Mouse (Mus musculus) hindbrain, embryonic 15.5 days (tissue): Measurements from ENCODE around the gene Ctdsp1. TPM values are rescaled to one million over a fixed set of nuclear protein-coding genes. Genes with fewer than 3 reads are reported as not detected.

Experiments used
- ATAC-seq: fragments of 200-750 bp; cut with Nextera tagmentation; 2 replicates; pipeline ENCODE4 v1.8.0; 2017; ENCODE audit warnings: low read depth, moderate number of reproducible peaks, moderate TSS enrichment; ENCODE audit not compliant: low FRiP score
- H3K27ac ChIP-seq: fragments of 300-500 bp; sonication (generic); replicated peaks from 2 replicates; pipeline ENCODE4 v1.5.1; 2015; ENCODE audit warnings: mild to moderate bottlenecking, inconsistent platforms
- H3K27me3 ChIP-seq: fragments of 300-500 bp; sonication (generic); 2 replicates; pipeline ENCODE4 v1.6.1; 2015; ENCODE audit warnings: control low read depth, inconsistent platforms
- H3K36me3 ChIP-seq: fragments of 300-500 bp; sonication (generic); 2 replicates; pipeline ENCODE4 v1.6.1; 2015; ENCODE audit warnings: control low read depth, inconsistent platforms
- H3K4me1 ChIP-seq: fragments of 300-500 bp; sonication (generic); replicated peaks from 2 replicates; pipeline ENCODE4 v1.6.1; 2015; ENCODE audit warnings: control low read depth, inconsistent platforms
- H3K4me2 ChIP-seq: fragments of 300-500 bp; sonication (generic); 2 replicates; pipeline ENCODE4 v1.6.1; 2015; ENCODE audit warnings: moderate library complexity, mild to moderate bottlenecking, inconsistent platforms
- H3K4me3 ChIP-seq: fragments of 300-500 bp; sonication (generic); 2 replicates; pipeline ENCODE4 v1.5.1; 2015; ENCODE audit warnings: mild to moderate bottlenecking, inconsistent platforms
- H3K9ac ChIP-seq: fragments of 300-500 bp; sonication (generic); 2 replicates; pipeline ENCODE4 v1.6.1; 2015; ENCODE audit warnings: inconsistent platforms
- H3K9me3 ChIP-seq: fragments of 300-500 bp; sonication (generic); 2 replicates; pipeline ENCODE4 v1.6.1; 2016; ENCODE audit warnings: control low read depth, inconsistent platforms
- WGBS: fragments of 180-500 bp; shearing (Covaris S2); methylation state at CpG from one replicate; pipeline ENCODE4 v1.1.7; 2015; 5-methylcytosine and 5-hydroxymethylcytosine counted together
- microRNA counts: library from miRNA; unstranded; fragments of <30 nt; microRNA quantifications from one replicate; lab custom pipeline; 2016
- microRNA-seq: library from miRNA; unstranded; fragments of <30 nt; microRNA quantifications from one replicate; pipeline ENCODE4, GENCODE M21; 2016
- polyA plus RNA-seq: library from polyadenylated mRNA; unstranded; fragments of >200 nt; fragmentation: Nextera tagmentation; extraction: Ambion mirVana; gene quantifications from 2 replicates; pipeline ENCODE4 v1.2.1, GENCODE M21; 2015

Gene Ctdsp1
- polyA plus RNA-seq, 1 experiment from 2014 or later: 19.3 TPM

GRCm38 (mm10) chr1:74437702-74438427 is 46.6 kb downstream of the Ctdsp1 start:
- Histone ChIP-seq H3K27me3 (no peaks in the 10 kb centered on the region), H3K36me3 (peaks cover 43% of the 10 kb centered on the region), H3K9me3 (no peaks in the 10 kb centered on the region), H3K4me3 (no peak overlapping the region), H3K4me2 (no peak overlapping the region), H3K9ac (no peak overlapping the region), H3K27ac (no peak overlapping the region), H3K4me1 (no peaks in the 10 kb centered on the region)
- WGBS: 60% methylated on average over 8 of the region's 8 CpGs
- no peak for ATAC-seq

DNA sequence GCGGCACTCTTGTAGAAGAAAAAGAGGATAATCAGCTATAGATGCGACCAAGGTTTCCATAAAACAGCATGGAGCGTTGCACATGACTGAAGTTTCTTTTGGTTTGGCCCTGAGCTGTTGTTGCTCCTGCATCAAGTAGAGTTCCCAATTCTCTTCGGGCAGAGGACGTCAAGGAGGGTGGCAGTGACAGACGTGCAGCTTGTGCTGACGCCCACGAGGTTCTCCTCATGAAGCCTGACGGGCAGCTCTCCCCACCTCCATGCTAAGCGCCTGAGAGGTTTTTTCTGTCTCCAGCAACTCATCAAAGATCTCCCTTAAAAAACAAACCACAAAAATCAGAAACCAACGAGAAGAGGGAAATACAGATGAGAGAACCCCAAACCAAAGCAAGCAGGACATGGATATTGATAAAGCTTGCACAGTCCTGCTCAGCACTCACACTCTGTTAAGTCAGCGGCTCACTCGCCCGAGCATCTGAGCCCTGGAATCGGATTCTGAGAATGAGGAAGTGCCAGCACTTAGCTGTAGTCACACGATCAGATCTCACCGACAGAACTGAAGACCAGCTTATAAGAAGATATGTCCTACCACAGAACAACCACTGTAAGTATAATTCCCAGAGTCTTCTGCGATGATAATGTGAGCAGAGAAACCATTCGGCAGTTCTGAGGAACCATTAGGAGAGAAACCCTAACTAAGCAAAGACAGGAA is 48.0 kb downstream of the Ctdsp1 start:
- 89% methylated on average over 19 of the region's 19 CpGs for WGBS
- Histone ChIP-seq H3K4me1 (no peaks in the 10 kb centered on the region), H3K27ac (no peak overlapping the region), H3K4me2 (no peak overlapping the region), H3K9me3 (no peaks in the 10 kb centered on the region), H3K9ac (no peak overlapping the region), H3K4me3 (no peak overlapping the region), H3K36me3 (peaks cover 45% of the 10 kb centered on the region), H3K27me3 (no peaks in the 10 kb centered on the region)
- ATAC-seq: no peak

DNA sequence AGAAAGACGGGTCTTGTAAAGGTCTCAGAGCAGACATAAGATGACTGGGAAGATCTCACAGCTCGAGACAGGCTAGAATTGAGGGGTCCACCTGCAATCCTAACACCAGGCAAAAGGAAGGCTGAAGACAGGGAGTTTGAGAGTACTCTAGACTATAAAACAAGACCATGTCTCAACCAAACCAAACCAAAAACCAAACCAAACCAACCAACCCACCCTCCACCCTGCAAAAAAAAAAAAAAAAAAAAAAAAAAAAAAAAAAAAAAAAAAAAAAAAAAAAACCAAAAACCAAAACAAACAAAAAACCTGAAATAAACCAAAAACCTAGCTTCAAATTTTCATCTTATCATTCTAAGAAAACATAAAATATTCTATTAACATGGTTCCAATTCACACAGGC is 53.2 kb downstream of the Ctdsp1 start:
- Histone ChIP-seq H3K4me2 (no peak overlapping the region), H3K36me3 (peaks cover 54% of the 10 kb centered on the region), H3K9ac (no peak overlapping the region), H3K27ac (no peak overlapping the region), H3K4me1 (no peaks in the 10 kb centered on the region), H3K27me3 (no peaks in the 10 kb centered on the region), H3K9me3 (no peaks in the 10 kb centered on the region), H3K4me3 (no peak overlapping the region)
- no peak for ATAC-seq
- WGBS: 91% methylated on average over 2 of the region's 2 CpGs

MicroRNAs within 50 kb of the gene (microRNA counts, 519-probe panel; counts per million panel counts)
- microRNA mmu-miR-26b (lab: Ali Mortazavi, UCI): 3,179 counts per million, percentile 63 among the panel's probes with 10 or more counts

Small RNA genes lying within 50 kb of the gene (microRNA-seq; reads per million reads assigned to microRNA genes)
- 16,036 reads per million, percentile 97 among the genes with 10 or more reads in this experiment for gene Mir26b

Other genes with a start within 250 kb of the Ctdsp1 start
- gene Cxcr2, start 237.5 kb upstream of the Ctdsp1 start, polyA plus RNA-seq: 0.05 and 0.12 TPM in 2 replicates
- not detected in 2 replicates for gene Cxcr1, start 196.9 kb upstream of the Ctdsp1 start, polyA plus RNA-seq
- 381 and 397 TPM in 2 replicates for gene Arpc2, start 155.4 kb upstream of the Ctdsp1 start, polyA plus RNA-seq
- gene Gpbar1, start 113.0 kb upstream of the Ctdsp1 start, polyA plus RNA-seq: not detected in 2 replicates
- 212 and 217 TPM in 2 replicates for gene Aamp, start 106.8 kb upstream of the Ctdsp1 start, polyA plus RNA-seq
- 137 and 144 TPM in 2 replicates for gene Pnkd, start 106.6 kb upstream of the Ctdsp1 start, polyA plus RNA-seq
- 11.1 and 11.5 TPM in 2 replicates for gene Tmbim1, start 85.9 kb upstream of the Ctdsp1 start, polyA plus RNA-seq
- gene Catip, start 29.4 kb upstream of the Ctdsp1 start, polyA plus RNA-seq: 1.1 and 2.4 TPM in 2 replicates
- 2.9 and 3.4 TPM in 2 replicates for gene Slc11a1, start 16.3 kb upstream of the Ctdsp1 start, polyA plus RNA-seq
- 0.12 and 0.24 TPM in 2 replicates for gene Vil1, start 17.9 kb downstream of the Ctdsp1 start, polyA plus RNA-seq
- 48.7 and 51.1 TPM in 2 replicates for gene Cnot9, start 114.5 kb downstream of the Ctdsp1 start, polyA plus RNA-seq
- gene Plcd4, start 151.4 kb downstream of the Ctdsp1 start, polyA plus RNA-seq: 5.6 and 6.1 TPM in 2 replicates
- 23.9 and 25.1 TPM in 2 replicates for gene Usp37, start 152.8 kb downstream of the Ctdsp1 start, polyA plus RNA-seq
- 8.1 and 8.3 TPM in 2 replicates for gene Zfp142, start 196.7 kb downstream of the Ctdsp1 start, polyA plus RNA-seq
- 20.0 and 21.5 TPM in 2 replicates for gene Bcs1l, start 196.8 kb downstream of the Ctdsp1 start, polyA plus RNA-seq
- 40.2 and 41.7 TPM in 2 replicates for gene Rnf25, start 209.9 kb downstream of the Ctdsp1 start, polyA plus RNA-seq
- gene Stk36, start 209.9 kb downstream of the Ctdsp1 start, polyA plus RNA-seq: 18.6 and 19.8 TPM in 2 replicates